Mouse (Mus musculus) midbrain, embryonic 14.5 days (tissue): ENCODE data around the gene Fam47e. TPM values are rescaled to one million over a fixed set of nuclear protein-coding genes. Genes with fewer than 3 reads are reported as not detected.
A peak's percentile ranks its signal among the peaks of the same experiment; 100 is the strongest.

Source experiments
- ATAC-seq: fragments of 200-750 bp; cut with Nextera tagmentation; 2 replicates; pipeline ENCODE4 v1.8.0; 2017; ENCODE audit warnings: moderate number of reproducible peaks, moderate library complexity; ENCODE audit not compliant: low FRiP score, low TSS enrichment
- DNase-seq: peaks from one replicate; pipeline ENCODE4 v3.0.0-alpha.2; 2015
- H3K27ac ChIP-seq: fragments of 300-500 bp; sonication (generic); replicated peaks from 2 replicates; pipeline ENCODE4 v1.5.1; 2014; ENCODE audit warnings: mild to moderate bottlenecking, low read depth, low read length, moderate library complexity
- H3K27me3 ChIP-seq: fragments of 300-500 bp; sonication (generic); 2 replicates; pipeline ENCODE4 v1.6.1; 2014; ENCODE audit warnings: low read length, control low read depth, mixed read lengths; ENCODE audit not compliant: control insufficient read depth, insufficient read depth
- H3K36me3 ChIP-seq: fragments of 300-500 bp; sonication (generic); 2 replicates; pipeline ENCODE4 v1.6.1; 2014; ENCODE audit warnings: low read length, control low read depth; ENCODE audit not compliant: control insufficient read depth, insufficient read depth
- H3K4me1 ChIP-seq: fragments of 300-500 bp; sonication (generic); 2 replicates; pipeline ENCODE4 v1.6.1; 2014; ENCODE audit warnings: mild to moderate bottlenecking, antibody characterized with exemption, low read length, control low read depth; ENCODE audit not compliant: control insufficient read depth, insufficient read depth
- H3K4me2 ChIP-seq: fragments of 300-500 bp; sonication (generic); 2 replicates; pipeline ENCODE4 v1.6.1; 2014; ENCODE audit warnings: mild to moderate bottlenecking, low read length, moderate library complexity
- H3K4me3 ChIP-seq: fragments of 300-500 bp; sonication (generic); replicated peaks from 2 replicates; pipeline ENCODE4 v1.5.1; 2014; ENCODE audit warnings: low read depth, low read length
- H3K9ac ChIP-seq: fragments of 300-500 bp; sonication (generic); replicated peaks from 2 replicates; pipeline ENCODE4 v1.6.1; 2014; ENCODE audit warnings: mild to moderate bottlenecking, low read length, moderate library complexity
- H3K9me3 ChIP-seq: fragments of 300-500 bp; sonication (generic); 2 replicates; pipeline ENCODE4 v1.6.1; 2016; ENCODE audit warnings: low read length, control low read depth, mixed read lengths; ENCODE audit not compliant: control insufficient read depth
- WGBS: fragments of 180-500 bp; shearing (Covaris S2); extraction: QIAGEN DNeasy Blood & Tissue Kit; methylation state at CpG from one replicate; pipeline ENCODE4 v1.1.7; 2014; 5-methylcytosine and 5-hydroxymethylcytosine counted together
- polyA plus RNA-seq: library from polyadenylated mRNA; unstranded; fragments of >200 nt; fragmentation: Nextera tagmentation; extraction: Ambion mirVana; gene quantifications from 2 replicates; pipeline ENCODE4 v1.2.1, GENCODE M21; 2014

Gene Fam47e
- polyA plus RNA-seq, 1 experiment from 2014 or later = 0.34 TPM

- no peak for ATAC-seq
- Histone ChIP-seq H3K4me2 (no peak overlapping the region), H3K27ac (no peak overlapping the region), H3K27me3 (no peaks in the 10 kb centered on the region), H3K9me3 (no peaks in the 10 kb centered on the region), H3K9ac (no peak overlapping the region), H3K4me1 (no peaks in the 10 kb centered on the region), H3K36me3 (no peaks in the 10 kb centered on the region), H3K4me3 (no peak overlapping the region)
- no peak for DNase-seq
- 92% methylated on average over 14 of the region's 14 CpGs for WGBS
These were observed 24.7 kb downstream of the Fam47e start for GRCm38 (mm10) chr5:92579559-92579958.

GRCm38 (mm10) chr5:92585932-92586331, 31.1 kb downstream of the Fam47e start:
- ATAC-seq (no peak), DNase-seq (no peak)
- WGBS = 76% methylated on average over 10 of the region's 10 CpGs
- Histone ChIP-seq H3K27me3 (no peaks in the 10 kb centered on the region), H3K36me3 (no peaks in the 10 kb centered on the region), H3K4me1 (no peaks in the 10 kb centered on the region), H3K9ac (no peak overlapping the region), H3K9me3 (no peaks in the 10 kb centered on the region), H3K4me2 (no peak overlapping the region), H3K4me3 (no peak overlapping the region), H3K27ac (no peak overlapping the region)

- Histone ChIP-seq H3K9me3 (no peaks in the 10 kb centered on the region), H3K4me3 (no peak overlapping the region), H3K4me2 (no peak overlapping the region), H3K27ac (no peak overlapping the region), H3K4me1 (no peaks in the 10 kb centered on the region), H3K9ac (no peak overlapping the region), H3K27me3 (no peaks in the 10 kb centered on the region), H3K36me3 (no peaks in the 10 kb centered on the region)
- WGBS = 80% methylated on average over 5 of the region's 5 CpGs
- ATAC-seq (no peak), DNase-seq (no peak)
These were observed 40.2 kb downstream of the Fam47e start for GRCm38 (mm10) chr5:92595026-92595425.

- no peak overlapping the region for H3K4me2 ChIP-seq
- ATAC-seq (no peak), DNase-seq (no peak)
- H3K9ac ChIP-seq = no peak overlapping the region
- no peaks in the 10 kb centered on the region for H3K36me3 ChIP-seq
- WGBS = 94% methylated on average over 8 of the region's 8 CpGs
- H3K9me3 ChIP-seq = no peaks in the 10 kb centered on the region
- H3K27ac ChIP-seq = no peak overlapping the region
- H3K4me3 ChIP-seq = no peak overlapping the region
- no peaks in the 10 kb centered on the region for H3K27me3 ChIP-seq
- H3K4me1 ChIP-seq = no peaks in the 10 kb centered on the region
These were observed 42.0 kb downstream of the Fam47e start for GRCm38 (mm10) chr5:92596865-92597264.

GRCm38 (mm10) chr5:92599030-92599429, 44.2 kb downstream of the Fam47e start:
- Histone ChIP-seq H3K4me1 (no peaks in the 10 kb centered on the region), H3K27ac (no peak overlapping the region), H3K9ac (no peak overlapping the region), H3K9me3 (no peaks in the 10 kb centered on the region), H3K4me3 (no peak overlapping the region), H3K36me3 (no peaks in the 10 kb centered on the region), H3K27me3 (no peaks in the 10 kb centered on the region), H3K4me2 (no peak overlapping the region)
- 87% methylated on average over 10 of the region's 10 CpGs for WGBS
- no peak for DNase-seq
- ATAC-seq = no peak

GRCm38 (mm10) chr5:92602691-92603690, 48.1 kb downstream of the Fam47e start, which contains the start of gene Stbd1:
Gene Stbd1 (plus strand): TSS chr5:92603041.
- DNase-seq = peak; percentile 79
- Histone ChIP-seq H3K4me2 (peak within 1 kb of the TSS; percentile 97), H3K4me1 (no peaks in the 10 kb centered on the region), H3K36me3 (no peaks in the 10 kb centered on the region), H3K9me3 (no peaks in the 10 kb centered on the region), H3K4me3 (peak within 1 kb of the TSS; percentile 63), H3K9ac (peak within 1 kb of the TSS; percentile 56), H3K27me3 (no peaks in the 10 kb centered on the region), H3K27ac (no peak within 1 kb of the TSS)
- ATAC-seq = peak; percentile 85
- WGBS = under 1% methylated on average over 64 of the region's 69 CpGs

GRCm38 (mm10) chr5:92604452-92605247, 49.8 kb downstream of the Fam47e start:
- Histone ChIP-seq H3K27ac (no peak overlapping the region), H3K9ac (no peak overlapping the region), H3K36me3 (no peaks in the 10 kb centered on the region), H3K9me3 (no peaks in the 10 kb centered on the region), H3K4me3 (no peak overlapping the region), H3K27me3 (no peaks in the 10 kb centered on the region), H3K4me1 (no peaks in the 10 kb centered on the region), H3K4me2 (no peak overlapping the region)
- 77% methylated on average over 10 of the region's 10 CpGs for WGBS
- peak; percentile 22 for DNase-seq
- ATAC-seq = no peak; the same call in 1 of the 2 replicates

- Histone ChIP-seq H3K9me3 (no peaks in the 10 kb centered on the region), H3K9ac (no peak overlapping the region), H3K27ac (no peak overlapping the region), H3K4me3 (no peak overlapping the region), H3K27me3 (no peaks in the 10 kb centered on the region), H3K4me2 (no peak overlapping the region), H3K36me3 (no peaks in the 10 kb centered on the region), H3K4me1 (no peaks in the 10 kb centered on the region)
- DNase-seq (no peak), ATAC-seq (no peak)
- 89% methylated on average over 5 of the region's 5 CpGs for WGBS
These were observed 52.8 kb downstream of the Fam47e start for GRCm38 (mm10) chr5:92607492-92608229.
